Mouse (Mus musculus): ENCODE measurements around the gene Tlcd1.
"Not testable (repeated sequence)": the region's sequence is repeated elsewhere in the genome, so short reads cannot be mapped to it uniquely, and the experiment has no call there.

Gene Tlcd1

DNA sequence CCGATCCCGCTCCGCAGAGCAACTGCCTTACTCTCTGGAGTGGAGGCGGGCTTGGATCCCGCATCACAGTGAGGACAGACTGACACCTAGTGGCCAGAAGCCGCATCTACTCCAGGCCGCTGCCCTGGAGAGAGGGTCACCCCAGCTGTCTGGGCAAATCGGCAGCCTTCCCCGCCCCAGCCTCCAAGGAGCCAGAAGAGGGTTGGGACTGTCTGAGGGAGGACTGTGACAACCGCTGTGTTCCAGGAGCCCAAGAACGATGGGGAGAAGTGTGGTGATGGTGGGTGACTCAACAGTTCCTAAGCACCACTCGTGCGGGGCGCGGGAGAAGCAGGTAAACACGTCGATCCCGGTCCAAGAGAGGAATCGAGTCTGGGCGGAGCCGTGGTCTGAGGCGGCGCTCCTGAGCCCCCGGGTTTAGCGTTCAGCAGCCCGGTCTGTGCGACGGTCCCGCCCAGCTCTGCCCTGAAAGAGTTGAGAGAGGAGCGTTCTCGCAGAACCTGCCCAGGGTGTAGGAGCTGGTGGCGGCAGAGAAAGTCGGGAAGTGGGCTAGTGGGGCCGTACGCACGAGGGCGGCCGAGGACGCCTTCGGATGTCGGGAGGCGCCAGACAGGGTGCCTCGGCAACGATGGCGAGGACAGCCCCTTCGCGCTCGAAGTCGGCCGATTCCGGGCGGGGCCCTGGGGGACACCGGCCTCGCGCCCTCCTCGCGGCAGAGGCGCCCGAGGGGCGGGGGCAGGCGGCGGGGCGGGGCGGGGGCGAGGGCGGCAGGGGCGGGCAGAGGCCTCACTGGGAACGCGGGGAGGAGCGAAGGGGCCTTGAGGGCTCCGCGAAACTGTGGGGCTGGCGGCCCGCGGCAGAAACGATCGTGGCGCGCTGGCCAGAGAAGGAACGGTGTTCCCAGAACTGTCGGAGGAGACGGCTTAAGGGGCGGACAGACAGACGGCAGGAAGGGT lies 1.7 kb downstream of the Tlcd1 start:
- in situ Hi-C loops (cut with MseI, MboI), result no loop called here

GRCm38 (mm10) chr11:78178859-78179437 lies 2.4 kb downstream of the Tlcd1 start:
- in situ Hi-C loops (cut with MseI, MboI), result no loop called here

- in situ Hi-C loops (cut with MseI, MboI), result no loop called here
Observed at GRCm38 (mm10) chr11:78179438-78179999, 3.0 kb downstream of the Tlcd1 start.

DNA sequence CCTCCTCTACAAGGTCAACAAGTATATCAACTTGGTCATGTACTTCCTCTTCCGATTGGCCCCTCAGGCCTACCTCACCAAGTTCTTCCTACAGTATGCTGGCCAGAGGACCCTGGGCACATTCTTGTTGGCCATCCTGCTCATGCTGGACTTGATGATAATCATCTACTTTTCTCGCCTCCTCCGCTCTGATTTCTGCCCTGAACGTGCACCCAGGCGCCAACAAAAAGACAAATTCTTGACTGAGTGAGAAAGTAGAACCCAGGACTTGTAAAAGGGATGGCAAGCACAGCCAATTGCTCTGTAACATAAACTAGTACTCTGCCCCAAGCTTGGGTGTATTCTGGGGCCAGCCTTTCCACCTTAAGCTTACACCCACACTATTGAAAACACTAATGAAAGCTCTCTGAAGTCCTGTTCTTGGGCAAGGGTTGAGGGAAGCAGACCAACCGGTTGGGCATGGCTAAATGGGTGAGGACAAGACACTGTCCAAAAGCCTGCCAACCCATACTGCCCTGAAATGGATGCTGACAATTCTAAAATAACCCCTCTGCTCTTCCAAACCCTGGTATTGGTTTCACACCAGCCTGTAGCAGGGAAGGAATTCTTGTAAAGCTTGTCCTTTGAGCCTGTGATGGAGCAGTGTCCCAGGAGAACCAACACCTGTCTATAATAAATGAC lies 3.7 kb downstream of the Tlcd1 start:
- in situ Hi-C loops (cut with MseI, MboI), result no loop called here

DNA sequence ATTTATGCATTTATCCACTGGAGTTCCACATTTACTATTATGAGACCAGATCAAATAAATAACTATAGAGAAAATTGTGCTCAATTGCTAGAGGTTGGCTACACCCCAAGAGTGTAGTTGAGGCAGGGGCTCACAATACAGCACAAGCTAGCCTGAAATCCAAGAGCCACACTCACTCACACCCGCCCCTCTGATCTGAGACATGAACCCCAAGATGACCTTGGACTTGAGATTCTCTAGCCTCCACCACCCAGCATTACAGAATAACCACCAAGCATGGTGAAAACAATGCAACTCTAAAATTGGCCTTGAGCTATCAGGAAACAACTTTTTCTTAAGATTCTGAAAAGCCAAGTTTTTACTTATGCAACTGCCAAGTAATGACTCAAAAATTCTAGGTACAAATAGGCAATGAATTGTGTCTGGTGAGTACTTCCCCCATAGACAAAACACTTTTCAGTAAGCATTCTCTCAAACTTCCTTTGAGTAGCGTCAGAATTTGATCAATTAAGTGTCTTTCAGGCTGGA lies 5.4 kb downstream of the Tlcd1 start:
- in situ Hi-C loops (cut with MseI, MboI), result no loop called here

- in situ Hi-C loops (cut with MseI, MboI), result no loop called here
Observed at GRCm38 (mm10) chr11:78182450-78182849, 5.9 kb downstream of the Tlcd1 start.

GRCm38 (mm10) chr11:78182961-78183844 lies 6.7 kb downstream of the Tlcd1 start, which contains the start of gene Rpl23a:
TSS of gene Rpl23a (minus strand) at chr11:78183584.
- in situ Hi-C loops (cut with MseI, MboI), result no loop called here

DNA sequence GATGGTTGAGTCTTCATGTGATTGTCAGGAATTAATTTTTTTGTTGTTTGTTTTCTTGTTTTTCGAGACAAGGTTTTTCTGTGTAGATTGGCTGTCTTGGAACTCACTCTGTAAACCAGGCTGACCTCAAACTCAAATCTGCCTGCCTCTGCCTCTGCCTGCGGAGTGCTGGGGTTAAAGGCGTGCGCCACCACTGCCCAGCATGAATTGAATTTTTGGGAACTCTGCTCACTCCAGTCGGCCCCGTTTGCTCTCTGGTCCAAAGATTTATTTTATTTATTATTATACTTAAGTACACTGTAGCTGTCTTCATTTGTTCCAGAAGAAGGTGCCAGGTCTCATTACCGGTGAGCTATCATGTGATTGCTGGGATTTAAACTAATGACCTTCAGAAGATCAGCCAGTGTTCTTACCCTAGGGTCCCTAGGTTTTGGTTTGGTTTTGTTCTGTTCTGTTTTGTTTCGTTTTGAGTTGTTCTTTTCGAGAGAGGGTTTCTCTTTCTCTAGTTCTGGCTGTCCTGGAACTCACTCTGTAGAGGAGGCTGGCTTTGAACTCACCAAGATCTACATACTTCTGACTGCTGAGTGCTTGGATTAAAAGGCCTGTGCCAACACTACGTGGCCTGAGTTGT lies 7.5 kb downstream of the Tlcd1 start:
- in situ Hi-C loops (cut with MseI, MboI), result no loop called here

DNA sequence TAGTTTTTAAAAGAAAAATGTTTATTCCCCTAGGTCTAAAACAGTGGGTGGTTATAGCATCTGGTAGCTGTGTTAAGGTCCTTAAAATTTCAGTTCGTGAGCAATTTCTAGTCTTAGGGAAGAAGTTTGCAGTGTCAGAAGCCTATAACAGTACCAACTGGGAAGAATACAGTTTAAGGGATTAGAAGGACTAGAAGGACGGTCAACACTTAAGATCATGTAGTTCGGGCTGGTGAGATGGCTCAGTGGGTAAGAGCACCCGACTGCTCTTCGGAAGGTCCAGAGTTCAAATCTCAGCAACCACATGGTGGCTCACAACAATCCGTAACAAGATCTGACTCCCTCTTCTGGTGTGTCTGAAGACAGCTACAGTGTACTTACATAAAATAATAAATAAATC lies 8.2 kb downstream of the Tlcd1 start:
- in situ Hi-C loops (cut with MseI, MboI), result not testable (repeated sequence)

- in situ Hi-C loops (cut with MseI, MboI), result no loop called here
Observed at GRCm38 (mm10) chr11:78188331-78189233, 12.1 kb downstream of the Tlcd1 start, which contains the start of gene Rab34. TSS of gene Rab34 (plus strand) at chr11:78188430.

- in situ Hi-C loops (cut with MseI, MboI), result no loop called here
Observed at GRCm38 (mm10) chr11:78189234-78190040, 12.9 kb downstream of the Tlcd1 start.

GRCm38 (mm10) chr11:78190041-78190440 lies 13.5 kb downstream of the Tlcd1 start:
- in situ Hi-C loops (cut with MseI, MboI), result no loop called here

- in situ Hi-C loops (cut with MseI, MboI), result no loop called here
Observed at GRCm38 (mm10) chr11:78193113-78193512, 16.6 kb downstream of the Tlcd1 start, which contains the start of gene Proca1. TSS of gene Proca1 (plus strand) at chr11:78193392.

DNA sequence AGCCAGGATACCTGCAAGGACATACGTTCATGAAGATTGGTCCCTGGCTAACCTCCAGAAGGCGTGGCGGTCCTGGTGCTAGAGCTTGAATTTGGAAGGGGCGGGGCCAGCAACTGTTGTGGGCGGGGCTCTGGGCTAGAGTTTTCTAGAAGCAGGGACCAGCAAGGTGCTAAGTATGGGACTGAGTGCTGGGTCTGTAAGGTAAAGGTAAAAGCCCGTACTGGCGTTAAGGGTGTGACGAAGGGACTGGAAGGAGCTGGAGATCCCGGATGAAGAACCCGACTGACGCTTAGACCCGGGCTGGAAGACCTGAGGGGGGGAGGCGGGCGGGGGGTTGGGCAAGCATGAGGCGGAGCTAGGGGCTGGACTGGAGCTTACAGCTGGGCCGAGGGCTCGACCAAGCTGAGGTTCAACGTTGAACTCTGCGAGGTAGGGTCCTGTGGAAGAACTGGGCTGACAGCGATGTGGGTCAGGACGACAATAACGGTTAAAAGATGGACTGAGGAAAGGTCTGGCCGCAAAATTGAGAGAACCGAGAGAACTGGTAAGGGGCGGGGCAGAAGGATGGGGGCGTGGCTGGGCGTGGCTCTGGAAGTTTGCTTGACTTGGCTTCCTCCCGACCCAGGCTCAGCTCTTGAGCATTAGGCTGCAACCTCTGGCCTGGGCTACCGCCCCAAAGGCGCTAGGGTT lies 18.0 kb downstream of the Tlcd1 start:
- in situ Hi-C loops (cut with MseI, MboI), result no loop called here

- in situ Hi-C loops (cut with MseI, MboI), result no loop called here
Observed at GRCm38 (mm10) chr11:78195101-78195863, 18.8 kb downstream of the Tlcd1 start.

DNA sequence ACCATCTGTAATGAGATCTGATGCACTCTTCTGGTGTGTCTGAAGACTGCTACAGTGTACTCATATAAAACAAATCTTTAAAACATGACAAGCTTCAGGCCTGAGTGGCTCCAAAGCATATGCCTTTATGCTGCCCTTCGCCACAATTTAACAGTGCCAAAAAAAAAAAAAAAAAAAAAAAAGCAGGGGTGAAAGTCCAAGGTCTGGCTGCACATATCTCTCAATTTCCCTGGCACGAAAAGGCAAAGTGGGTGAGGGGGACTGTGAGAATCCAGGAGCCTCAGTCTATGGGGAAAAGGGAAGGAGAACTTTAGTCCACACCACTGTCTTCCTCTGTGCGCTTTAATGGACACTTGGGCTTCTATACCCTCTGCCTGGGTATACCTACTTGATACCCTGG lies 25.9 kb downstream of the Tlcd1 start:
- in situ Hi-C loops (cut with MseI, MboI), result no loop called here

- in situ Hi-C loops (cut with MseI, MboI), result no loop called here
Observed at GRCm38 (mm10) chr11:78204287-78204686, 27.8 kb downstream of the Tlcd1 start.
